Mouse (Mus musculus): ENCODE measurements at regions not wholly inside any gene's neighbourhood (a gene's known extent, or its start where the extent isn't known, plus 50 kb on each side); places are given as distances from the start of the nearest gene placed in this dataset.
A peak's percentile ranks its signal among the peaks of the same experiment; 100 is the strongest.

- Histone ChIP-seq H3K9ac (replicated peaks; ENCODE audit: low read length) (no peak overlapping the region), H3K4me3 (ENCODE audit: low read depth, low read length) (no peak overlapping the region), H3K36me3 (replicated peaks; ENCODE audit: control insufficient read depth, insufficient read depth, low read depth, low read length) (no peaks in the 10 kb centered on the region), H3K9me3 (replicated peaks; ENCODE audit: control insufficient read depth, low read length) (no peaks in the 10 kb centered on the region), H3K27ac (replicated peaks; ENCODE audit: low read depth, low read length) (no peak overlapping the region), H3K27me3 (ENCODE audit: control insufficient read depth, insufficient read depth, low read length) (no peaks in the 10 kb centered on the region), H3K4me2 (ENCODE audit: low read depth, low read length) (no peak overlapping the region), H3K4me1 (ENCODE audit: control insufficient read depth, insufficient read depth, low read length) (no peaks in the 10 kb centered on the region)
- ATAC-seq (replicated peaks; ENCODE audit: insufficient number of reproducible peaks, low FRiP score, low TSS enrichment, low read depth) (no peak), DNase-seq (ENCODE audit: low spot score) (no peak)
- WGBS: 82% methylated on average over 5 of the region's 5 CpGs
These were observed 302.4 kb upstream of the Dach1 start for GRCm38 (mm10) chr14:98471803-98472509.

GRCm38 (mm10) chr14:98454461-98454860 is 284.9 kb upstream of the Dach1 start:
- Histone ChIP-seq H3K27ac (replicated peaks; ENCODE audit: low read depth, low read length) (no peak overlapping the region), H3K4me1 (ENCODE audit: control insufficient read depth, insufficient read depth, low read length) (no peaks in the 10 kb centered on the region), H3K4me2 (ENCODE audit: low read depth, low read length) (no peak overlapping the region), H3K9me3 (replicated peaks; ENCODE audit: control insufficient read depth, low read length) (no peaks in the 10 kb centered on the region), H3K4me3 (ENCODE audit: low read depth, low read length) (no peak overlapping the region), H3K36me3 (replicated peaks; ENCODE audit: control insufficient read depth, insufficient read depth, low read depth, low read length) (no peaks in the 10 kb centered on the region), H3K9ac (replicated peaks; ENCODE audit: low read length) (no peak overlapping the region), H3K27me3 (ENCODE audit: control insufficient read depth, insufficient read depth, low read length) (no peaks in the 10 kb centered on the region)
- no peak for ATAC-seq (replicated peaks; ENCODE audit: insufficient number of reproducible peaks, low FRiP score, low TSS enrichment, low read depth)
- WGBS: 69% methylated on average over 1 of the region's 1 CpGs
- no peak for DNase-seq (ENCODE audit: low spot score)

DNA sequence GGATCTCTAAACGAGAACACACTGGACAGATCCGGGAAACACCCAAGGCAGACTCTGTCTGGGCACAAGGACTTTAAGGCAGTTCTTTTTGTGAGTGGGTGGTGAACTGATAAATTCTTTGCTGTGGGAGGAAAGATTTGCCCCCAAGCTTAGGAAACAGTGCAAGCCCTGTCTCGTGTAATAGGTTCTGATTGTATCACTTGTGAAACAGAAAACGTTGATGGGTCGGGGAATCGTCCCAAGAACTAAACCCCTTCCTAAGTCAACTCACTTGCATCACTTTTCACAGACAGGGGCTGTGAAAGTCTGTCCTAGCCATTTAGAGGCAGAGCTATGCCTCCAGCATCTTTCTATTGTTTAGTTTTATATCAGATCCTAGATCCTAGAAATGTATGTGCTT is 282.6 kb upstream of the Dach1 start:
- ATAC-seq (replicated peaks; ENCODE audit: insufficient number of reproducible peaks, low FRiP score, low TSS enrichment, low read depth) (no peak), DNase-seq (ENCODE audit: low spot score) (no peak)
- Histone ChIP-seq H3K4me2 (ENCODE audit: low read depth, low read length) (no peak overlapping the region), H3K27me3 (ENCODE audit: control insufficient read depth, insufficient read depth, low read length) (no peaks in the 10 kb centered on the region), H3K4me1 (ENCODE audit: control insufficient read depth, insufficient read depth, low read length) (no peaks in the 10 kb centered on the region), H3K36me3 (replicated peaks; ENCODE audit: control insufficient read depth, insufficient read depth, low read depth, low read length) (no peaks in the 10 kb centered on the region), H3K9ac (replicated peaks; ENCODE audit: low read length) (no peak overlapping the region), H3K9me3 (replicated peaks; ENCODE audit: control insufficient read depth, low read length) (no peaks in the 10 kb centered on the region), H3K4me3 (ENCODE audit: low read depth, low read length) (no peak overlapping the region), H3K27ac (replicated peaks; ENCODE audit: low read depth, low read length) (no peak overlapping the region)
- 77% methylated on average over 6 of the region's 6 CpGs for WGBS

DNA sequence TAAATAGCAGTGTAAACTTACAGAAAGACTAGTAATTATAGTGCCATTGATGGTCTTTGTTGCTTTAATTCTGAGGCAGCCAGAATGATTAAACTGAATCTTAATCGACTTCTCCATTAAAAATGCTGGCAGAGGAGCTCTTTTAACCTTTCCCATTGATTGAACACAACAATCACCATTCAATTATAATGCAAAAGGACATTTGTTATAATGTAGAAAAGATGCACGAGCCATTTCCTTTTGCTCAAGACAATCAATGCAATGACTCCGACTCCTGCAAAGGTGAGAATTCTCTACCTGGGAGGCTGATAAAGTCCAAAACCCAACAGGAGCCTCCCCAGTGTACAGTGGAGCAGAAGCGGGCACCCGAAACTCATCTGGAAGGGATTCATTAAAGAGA is 280.0 kb upstream of the Dach1 start:
- Histone ChIP-seq H3K4me2 (ENCODE audit: low read depth, low read length) (no peak overlapping the region), H3K4me3 (ENCODE audit: low read depth, low read length) (no peak overlapping the region), H3K27me3 (ENCODE audit: control insufficient read depth, insufficient read depth, low read length) (no peaks in the 10 kb centered on the region), H3K27ac (replicated peaks; ENCODE audit: low read depth, low read length) (no peak overlapping the region), H3K36me3 (replicated peaks; ENCODE audit: control insufficient read depth, insufficient read depth, low read depth, low read length) (no peaks in the 10 kb centered on the region), H3K4me1 (ENCODE audit: control insufficient read depth, insufficient read depth, low read length) (no peaks in the 10 kb centered on the region), H3K9ac (replicated peaks; ENCODE audit: low read length) (no peak overlapping the region), H3K9me3 (replicated peaks; ENCODE audit: control insufficient read depth, low read length) (no peaks in the 10 kb centered on the region)
- 81% methylated on average over 5 of the region's 5 CpGs for WGBS
- no peak for ATAC-seq (replicated peaks; ENCODE audit: insufficient number of reproducible peaks, low FRiP score, low TSS enrichment, low read depth)
- no peak for DNase-seq (ENCODE audit: low spot score)

- Histone ChIP-seq H3K4me3 (ENCODE audit: low read depth, low read length) (no peak overlapping the region), H3K9ac (replicated peaks; ENCODE audit: low read length) (no peak overlapping the region), H3K4me2 (ENCODE audit: low read depth, low read length) (no peak overlapping the region), H3K27ac (replicated peaks; ENCODE audit: low read depth, low read length) (no peak overlapping the region), H3K36me3 (replicated peaks; ENCODE audit: control insufficient read depth, insufficient read depth, low read depth, low read length) (no peaks in the 10 kb centered on the region), H3K27me3 (ENCODE audit: control insufficient read depth, insufficient read depth, low read length) (no peaks in the 10 kb centered on the region), H3K4me1 (ENCODE audit: control insufficient read depth, insufficient read depth, low read length) (no peaks in the 10 kb centered on the region), H3K9me3 (replicated peaks; ENCODE audit: control insufficient read depth, low read length) (no peaks in the 10 kb centered on the region)
- ATAC-seq (replicated peaks; ENCODE audit: insufficient number of reproducible peaks, low FRiP score, low TSS enrichment, low read depth) (no peak), DNase-seq (ENCODE audit: low spot score) (no peak)
- WGBS: 85% methylated on average over 3 of the region's 3 CpGs
These were observed 272.8 kb upstream of the Dach1 start for GRCm38 (mm10) chr14:98442411-98442810.

DNA sequence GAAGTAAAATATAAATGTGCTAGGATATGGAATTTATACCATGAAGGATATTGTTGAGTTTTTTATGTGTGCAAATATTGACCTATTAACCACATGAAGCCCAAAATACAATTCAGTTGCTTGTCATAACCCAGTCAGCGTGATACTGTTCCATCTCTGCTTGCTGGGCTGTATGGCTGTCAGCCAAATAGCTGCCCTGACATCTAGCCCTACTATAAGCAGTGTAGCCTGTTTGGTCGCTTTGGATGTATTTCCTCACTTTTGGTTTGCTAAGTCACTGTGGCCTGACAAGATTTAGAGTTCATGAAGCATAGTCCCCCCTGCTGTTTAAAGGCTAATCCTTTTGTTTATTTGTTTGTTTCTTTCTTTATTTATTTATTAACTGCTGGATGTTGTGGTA is 272.4 kb upstream of the Dach1 start:
- no peaks in the 10 kb centered on the region for H3K36me3 ChIP-seq (replicated peaks; ENCODE audit: control insufficient read depth, insufficient read depth, low read depth, low read length)
- H3K4me3 ChIP-seq (ENCODE audit: low read depth, low read length): no peak overlapping the region
- no peak overlapping the region for H3K9ac ChIP-seq (replicated peaks; ENCODE audit: low read length)
- H3K9me3 ChIP-seq (replicated peaks; ENCODE audit: control insufficient read depth, low read length): no peaks in the 10 kb centered on the region
- ATAC-seq (replicated peaks; ENCODE audit: insufficient number of reproducible peaks, low FRiP score, low TSS enrichment, low read depth) (no peak), DNase-seq (ENCODE audit: low spot score) (no peak)
- H3K27me3 ChIP-seq (ENCODE audit: control insufficient read depth, insufficient read depth, low read length): no peaks in the 10 kb centered on the region
- WGBS: 70% methylated on average over 2 of the region's 2 CpGs
- no peaks in the 10 kb centered on the region for H3K4me1 ChIP-seq (ENCODE audit: control insufficient read depth, insufficient read depth, low read length)
- H3K27ac ChIP-seq (replicated peaks; ENCODE audit: low read depth, low read length): no peak overlapping the region
- no peak overlapping the region for H3K4me2 ChIP-seq (ENCODE audit: low read depth, low read length)

DNA sequence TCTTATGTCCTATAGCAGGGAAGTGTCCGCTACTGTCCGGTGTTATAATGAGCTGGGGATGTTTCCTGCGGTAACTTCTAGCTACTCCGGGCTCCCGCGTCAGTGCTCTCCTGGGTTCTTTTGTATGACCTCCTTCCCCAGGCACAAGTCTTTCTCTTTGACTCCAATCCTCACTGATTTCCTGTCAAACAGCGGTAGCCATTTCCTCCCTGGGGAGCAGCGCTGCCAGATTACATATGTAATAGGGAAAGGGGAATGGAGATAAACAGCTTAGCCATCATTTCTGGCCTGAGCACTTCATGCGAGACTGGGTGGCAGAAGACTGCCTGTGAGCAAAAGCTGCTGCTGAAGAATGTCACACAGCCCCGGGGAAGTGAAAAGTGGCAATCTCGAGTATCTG is 262.4 kb upstream of the Dach1 start:
- DNase-seq (ENCODE audit: low spot score): peak; percentile 19
- Histone ChIP-seq H3K4me2 (ENCODE audit: low read depth, low read length) (no peak overlapping the region; the same call in 1 of the 2 replicates), H3K36me3 (replicated peaks; ENCODE audit: control insufficient read depth, insufficient read depth, low read depth, low read length) (no peaks in the 10 kb centered on the region), H3K27me3 (ENCODE audit: control insufficient read depth, insufficient read depth, low read length) (no peaks in the 10 kb centered on the region), H3K9me3 (replicated peaks; ENCODE audit: control insufficient read depth, low read length) (no peaks in the 10 kb centered on the region), H3K4me1 (ENCODE audit: control insufficient read depth, insufficient read depth, low read length) (no peaks in the 10 kb centered on the region), H3K9ac (replicated peaks; ENCODE audit: low read length) (no peak overlapping the region), H3K4me3 (ENCODE audit: low read depth, low read length) (no peak overlapping the region), H3K27ac (replicated peaks; ENCODE audit: low read depth, low read length) (no peak overlapping the region)
- WGBS: 44% methylated on average over 11 of the region's 11 CpGs
- ATAC-seq (replicated peaks; ENCODE audit: insufficient number of reproducible peaks, low FRiP score, low TSS enrichment, low read depth): no peak

- ATAC-seq (replicated peaks; ENCODE audit: insufficient number of reproducible peaks, low FRiP score, low TSS enrichment, low read depth) (no peak), DNase-seq (ENCODE audit: low spot score) (no peak)
- Histone ChIP-seq H3K36me3 (replicated peaks; ENCODE audit: control insufficient read depth, insufficient read depth, low read depth, low read length) (no peaks in the 10 kb centered on the region), H3K4me3 (ENCODE audit: low read depth, low read length) (no peak overlapping the region), H3K9ac (replicated peaks; ENCODE audit: low read length) (no peak overlapping the region), H3K4me1 (ENCODE audit: control insufficient read depth, insufficient read depth, low read length) (no peaks in the 10 kb centered on the region), H3K27me3 (ENCODE audit: control insufficient read depth, insufficient read depth, low read length) (no peaks in the 10 kb centered on the region), H3K9me3 (replicated peaks; ENCODE audit: control insufficient read depth, low read length) (no peaks in the 10 kb centered on the region), H3K4me2 (ENCODE audit: low read depth, low read length) (no peak overlapping the region), H3K27ac (replicated peaks; ENCODE audit: low read depth, low read length) (no peak overlapping the region)
- 61% methylated on average over 1 of the region's 1 CpGs for WGBS
These were observed 248.2 kb upstream of the Dach1 start for GRCm38 (mm10) chr14:98417719-98418118.
